ENCODE assay signal across 21 mouse cellular contexts in genomic region chr17:24744381-24744780, GRCm38 (mm10). TPM values are rescaled to one million over a fixed set of nuclear protein-coding genes. Genes with fewer than 3 reads are reported as not detected.
"Had no signal": no experiment of that assay in that cellular context is flagged by ENCODE, and none has a peak within 500 bp of the region (broad histone marks: within the 10 kb centered on the region; RNA-seq: fewer than 3 reads in every experiment).

No protein-coding gene starts in this region.

- H3K9ac ChIP-seq: liver, embryonic 14.5 days; lung, embryonic 15.5 days; midbrain, embryonic 12.5 days; neural tube, embryonic 12.5 days; stomach, embryonic 15.5 days had no signal

- H3K4me3 ChIP-seq: lung, embryonic 15.5 days; megakaryocyte, embryonic 14.5 days; midbrain, embryonic 12.5 days; neural tube, embryonic 12.5 days; stomach, embryonic 15.5 days had no signal

- H3K4me1 ChIP-seq: lung, embryonic 15.5 days; midbrain, embryonic 12.5 days; neural tube, embryonic 12.5 days had no signal

- H3K27ac ChIP-seq: liver, embryonic 14.5 days; lung, embryonic 15.5 days; macrophage; midbrain, embryonic 12.5 days; neural tube, embryonic 12.5 days; stomach, embryonic 15.5 days had no signal

- H3K27me3 ChIP-seq: neural tube, embryonic 12.5 days; stomach, embryonic 15.5 days had no signal

- H3K9me3 ChIP-seq: lung, embryonic 15.5 days; megakaryocyte, embryonic 14.5 days; midbrain, embryonic 12.5 days; neural tube, embryonic 12.5 days; stomach, embryonic 15.5 days had no signal

- H3K4me2 ChIP-seq: lung, embryonic 15.5 days; midbrain, embryonic 12.5 days; neural tube, embryonic 12.5 days; stomach, embryonic 15.5 days had no signal

- DNase-seq: lung, adult 2 months; lung, postnatal 14 days; lung, postnatal 36 days; midbrain, embryonic 14.5 days; right cerebral cortex, postnatal 14 days; thymus, adult 18-20 months; thymus, postnatal 14 days; thymus, postnatal 4 days had no signal

- ATAC-seq: lung, postnatal 0 days; midbrain, embryonic 16.5 days had no signal

RNA-seq across cellular contexts. Expression of gene Hs3st6, which starts 8.4 kb away (rescaled TPM):
- total RNA-seq: megakaryocyte progenitor cell, adult 5-6 weeks; monocyte, adult 5-6 weeks had no signal
- polyA plus RNA-seq: macrophage; midbrain, embryonic 14.5 days; midbrain, embryonic 16.5 days; neural tube, embryonic 14.5 days had no signal

RNA-seq across cellular contexts. Expression of gene Rpl3l, which starts 16.8 kb away (rescaled TPM):
- polyA plus RNA-seq: lung, embryonic 15.5 days; macrophage; midbrain, embryonic 12.5 days; midbrain, embryonic 14.5 days; midbrain, embryonic 16.5 days; neural tube, embryonic 12.5 days; spleen, adult 2 months; stomach, embryonic 15.5 days had no signal
